Mouse (Mus musculus) kidney, postnatal 0 days (tissue): Measurements from ENCODE around the gene Ect2l. TPM values are rescaled to one million over a fixed set of nuclear protein-coding genes. Genes with fewer than 3 reads are reported as not detected.

Experiments used
- ATAC-seq: fragments of 200-750 bp; cut with Nextera tagmentation; replicated peaks from 2 replicates; pipeline ENCODE4 v1.8.0; 2017; ENCODE audit warnings: low read depth, moderate number of reproducible peaks, moderate TSS enrichment, moderate library complexity; ENCODE audit not compliant: low FRiP score
- DNase-seq: peaks from one replicate; pipeline ENCODE4 v3.0.0-alpha.2; 2016; ENCODE audit warnings: low spot score
- H3K27ac ChIP-seq: fragments of 300-500 bp; sonication (generic); 2 replicates; pipeline ENCODE4 v1.5.1; 2014; ENCODE audit warnings: mild to moderate bottlenecking
- H3K27me3 ChIP-seq: fragments of 300-500 bp; sonication (generic); 2 replicates; pipeline ENCODE4 v1.6.1; 2014; ENCODE audit warnings: low read length, mixed read lengths; ENCODE audit not compliant: insufficient read depth
- H3K36me3 ChIP-seq: fragments of 300-500 bp; sonication (generic); 2 replicates; pipeline ENCODE4 v1.6.1; 2014; ENCODE audit warnings: low read length, mixed read lengths; ENCODE audit not compliant: insufficient read depth
- H3K4me1 ChIP-seq: fragments of 300-500 bp; sonication (generic); replicated peaks from 2 replicates; pipeline ENCODE4 v1.6.1; 2014; ENCODE audit warnings: antibody characterized with exemption, low read length, mixed read lengths; ENCODE audit not compliant: insufficient read depth
- H3K4me2 ChIP-seq: fragments of 300-500 bp; sonication (generic); 2 replicates; pipeline ENCODE4 v1.6.1; 2014; ENCODE audit warnings: mild to moderate bottlenecking, low read length, moderate library complexity, mixed read lengths
- H3K4me3 ChIP-seq: fragments of 300-500 bp; sonication (generic); replicated peaks from 2 replicates; pipeline ENCODE4 v1.5.1; 2014; ENCODE audit warnings: low read depth, low read length
- H3K9ac ChIP-seq: fragments of 300-500 bp; sonication (generic); 2 replicates; pipeline ENCODE4 v1.6.1; 2014; ENCODE audit warnings: low read depth, low read length
- H3K9me3 ChIP-seq: fragments of 300-500 bp; sonication (generic); replicated peaks from 2 replicates; pipeline ENCODE4 v1.6.1; 2016; ENCODE audit warnings: low read length, inconsistent platforms, mixed read lengths
- CTCF ChIP-seq: IDR thresholded peaks from 2 replicates; pipeline ENCODE4 v1.5.1; 2016; ENCODE audit warnings: antibody characterized with exemption, low read depth, mild to moderate bottlenecking, moderate library complexity
- WGBS: fragments of 180-500 bp; shearing (Covaris S2); extraction: QIAGEN DNeasy Blood & Tissue Kit; methylation state at CpG from one replicate; pipeline ENCODE4 v1.1.7; 2014; 5-methylcytosine and 5-hydroxymethylcytosine counted together
- polyA plus RNA-seq: library from polyadenylated mRNA; unstranded; fragments of >200 nt; fragmentation: Nextera tagmentation; extraction: Ambion mirVana; gene quantifications from 2 replicates; pipeline ENCODE4 v1.2.1, GENCODE M21; 2015

Ect2l gene
- polyA plus RNA-seq, 1 experiment from 2014 or later: 0.17 TPM

DNA sequence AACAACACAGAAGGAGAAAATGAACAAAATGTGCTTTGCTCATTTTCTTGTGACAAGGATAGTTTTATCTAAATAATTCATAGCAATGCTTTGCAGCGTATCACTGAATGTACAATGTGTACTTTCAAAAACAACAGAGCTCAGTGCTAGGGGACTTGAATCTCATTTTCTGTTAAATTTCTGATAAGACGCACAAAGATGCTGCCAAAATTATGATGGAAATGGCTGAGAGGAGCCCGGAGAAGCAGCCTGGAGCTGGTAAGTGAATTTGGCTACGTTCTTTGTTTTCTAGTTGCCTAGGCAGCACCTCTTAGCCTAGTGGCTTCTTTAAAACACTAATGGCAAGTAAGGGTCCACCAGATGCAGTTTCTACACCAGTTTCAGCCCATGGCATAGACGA, 28.4 kb downstream of the Ect2l start:
- Histone ChIP-seq H3K9me3 (no peaks in the 10 kb centered on the region), H3K9ac (no peak overlapping the region), H3K36me3 (no peaks in the 10 kb centered on the region), H3K27me3 (no peaks in the 10 kb centered on the region), H3K4me1 (no peaks in the 10 kb centered on the region), H3K27ac (no peak overlapping the region), H3K4me3 (no peak overlapping the region), H3K4me2 (no peak overlapping the region)
- TF ChIP-seq CTCF: no peak
- DNase-seq (no peak), ATAC-seq (no peak)
- WGBS: 86% methylated on average over 5 of the region's 5 CpGs

DNA sequence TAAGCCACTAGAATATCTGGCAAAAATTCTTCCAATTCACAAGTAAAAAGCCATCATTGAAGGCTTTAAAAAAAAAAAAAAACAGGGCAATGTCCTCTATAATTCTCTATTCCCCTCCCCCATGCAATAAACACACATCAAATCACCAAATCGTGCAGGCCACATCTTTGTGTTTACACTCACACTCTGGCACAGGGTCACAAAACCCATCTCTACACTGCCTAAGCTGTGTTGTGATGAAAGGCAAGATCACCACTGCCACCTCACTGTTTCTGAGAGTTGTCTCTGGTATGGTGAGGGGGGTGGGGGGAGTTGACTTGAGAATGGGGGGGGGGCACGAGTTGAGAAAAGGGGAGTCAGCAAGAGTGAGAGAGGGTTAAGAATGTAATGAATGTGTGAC, 33.4 kb downstream of the Ect2l start:
- ATAC-seq (no peak), DNase-seq (no peak)
- Histone ChIP-seq H3K4me2 (no peak overlapping the region), H3K4me1 (no peaks in the 10 kb centered on the region), H3K27me3 (no peaks in the 10 kb centered on the region), H3K4me3 (no peak overlapping the region), H3K36me3 (no peaks in the 10 kb centered on the region), H3K27ac (no peak overlapping the region), H3K9me3 (no peaks in the 10 kb centered on the region), H3K9ac (no peak overlapping the region)
- 57% methylated on average over 2 of the region's 2 CpGs for WGBS
- TF ChIP-seq CTCF: no peak

DNA sequence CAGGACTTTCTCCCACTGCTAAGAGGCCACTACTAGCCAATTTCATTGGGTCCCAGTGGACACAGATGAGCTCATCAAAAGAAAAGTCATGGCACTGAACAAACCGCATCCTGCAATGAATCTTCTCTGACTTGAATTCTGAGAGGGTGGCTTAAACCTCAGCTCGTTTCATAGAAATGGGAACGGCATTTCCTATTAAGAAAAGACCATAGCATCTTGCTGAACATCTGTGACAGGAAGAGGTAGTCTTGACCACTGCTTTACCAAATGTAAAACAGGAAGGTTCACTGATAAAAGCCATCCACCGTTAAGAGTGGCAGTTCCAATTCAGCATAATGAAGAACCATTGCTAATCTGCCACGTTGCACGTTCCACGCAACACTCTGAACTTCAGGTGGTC, 34.0 kb downstream of the Ect2l start:
- H3K4me1 ChIP-seq: no peaks in the 10 kb centered on the region
- H3K27ac ChIP-seq: no peak overlapping the region
- TF ChIP-seq CTCF: no peak
- no peak for ATAC-seq
- H3K27me3 ChIP-seq: no peaks in the 10 kb centered on the region
- H3K4me2 ChIP-seq: no peak overlapping the region
- 88% methylated on average over 7 of the region's 7 CpGs for WGBS
- no peaks in the 10 kb centered on the region for H3K36me3 ChIP-seq
- no peak overlapping the region for H3K4me3 ChIP-seq
- no peaks in the 10 kb centered on the region for H3K9me3 ChIP-seq
- H3K9ac ChIP-seq: no peak overlapping the region
- DNase-seq: no peak

DNA sequence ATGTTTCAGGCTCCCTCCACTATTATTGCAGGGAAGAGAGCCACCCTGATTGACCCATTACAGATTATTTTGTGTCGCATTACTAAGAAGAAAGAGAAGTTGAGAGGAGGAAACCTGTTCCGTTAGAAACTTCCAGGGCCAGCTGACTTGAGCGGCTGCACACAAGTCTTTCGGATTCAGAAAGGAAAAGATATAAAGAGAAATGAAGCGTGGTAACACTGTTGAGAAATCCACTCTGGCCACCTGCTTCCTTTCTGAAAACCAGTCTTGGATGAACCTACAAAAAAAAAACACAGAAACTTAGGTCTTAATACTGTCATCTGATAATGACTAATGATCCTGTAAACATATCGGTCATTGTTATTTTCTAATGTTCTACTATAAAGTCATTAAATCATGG, 35.6 kb downstream of the Ect2l start:
- 39% methylated on average over 6 of the region's 6 CpGs for WGBS

DNA sequence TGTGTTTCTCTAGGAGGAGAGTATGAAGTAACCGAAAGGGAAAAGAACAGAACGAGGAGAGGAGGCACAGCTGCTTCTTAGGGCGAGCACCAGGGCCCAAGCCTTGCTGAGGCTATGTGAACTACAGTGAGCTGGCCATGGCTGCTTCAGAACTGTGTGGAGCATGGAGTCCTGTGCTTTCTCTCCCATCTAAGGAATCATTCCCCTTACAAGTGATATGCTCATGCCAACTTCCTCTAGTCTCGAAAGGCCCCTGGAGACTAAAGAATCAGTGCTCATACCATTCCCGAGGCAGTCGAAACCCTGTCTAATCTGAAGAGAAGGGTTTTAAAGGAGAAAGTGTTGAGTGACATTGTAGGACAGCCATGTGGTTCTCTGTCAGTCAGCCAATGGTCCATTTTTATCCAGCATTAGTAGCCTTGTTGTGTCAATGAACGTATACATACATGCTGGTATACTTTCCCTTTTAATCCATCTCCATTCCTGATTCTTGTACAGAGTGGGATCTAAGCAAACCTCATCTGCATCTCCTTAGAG, 48.2 kb downstream of the Ect2l start:
- TF ChIP-seq CTCF: no peak
- 80% methylated on average over 7 of the region's 7 CpGs for WGBS
- Histone ChIP-seq H3K27me3 (no peaks in the 10 kb centered on the region), H3K36me3 (no peaks in the 10 kb centered on the region), H3K4me1 (no peaks in the 10 kb centered on the region), H3K9ac (no peak overlapping the region), H3K4me3 (no peak overlapping the region), H3K27ac (no peak overlapping the region), H3K4me2 (no peak overlapping the region), H3K9me3 (no peaks in the 10 kb centered on the region)
- no peak for DNase-seq
- no peak for ATAC-seq

More for the DNA sequence above, 35.6 kb downstream of the Ect2l start:
- H3K27ac ChIP-seq: no peak overlapping the region
- H3K4me3 ChIP-seq: no peak overlapping the region
- H3K27me3 ChIP-seq: no peaks in the 10 kb centered on the region
- H3K9me3 ChIP-seq: no peaks in the 10 kb centered on the region
- no peaks in the 10 kb centered on the region for H3K36me3 ChIP-seq
- H3K4me1 ChIP-seq: no peaks in the 10 kb centered on the region
- H3K9ac ChIP-seq: no peak overlapping the region
- peak; percentile 35 for DNase-seq
- no peak for TF ChIP-seq CTCF
- H3K4me2 ChIP-seq: no peak overlapping the region
- ATAC-seq: no peak

DNA sequence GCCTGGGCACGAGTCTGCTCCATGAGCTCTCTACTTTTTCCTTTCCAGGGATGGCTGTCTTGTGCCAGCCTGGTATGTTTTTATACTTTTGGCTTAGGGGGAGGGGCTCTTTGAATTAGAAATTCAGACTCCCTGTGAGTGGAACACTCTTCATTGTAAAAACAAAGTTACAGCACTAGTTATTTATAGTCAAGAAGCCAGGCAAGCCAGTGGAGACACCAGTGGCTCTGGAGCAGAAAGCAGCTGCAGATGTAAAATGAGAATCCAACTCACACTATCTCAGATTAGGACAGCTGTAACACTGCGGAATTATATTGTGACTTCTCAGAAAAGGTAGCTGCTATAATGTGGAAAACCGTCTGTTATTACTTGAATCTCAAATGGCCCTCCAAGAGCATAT, 63.5 kb downstream of the Ect2l start:
- no peaks in the 10 kb centered on the region for H3K27me3 ChIP-seq
- no peak overlapping the region for H3K4me3 ChIP-seq
- H3K9ac ChIP-seq: no peak overlapping the region
- no peak for ATAC-seq
- H3K4me1 ChIP-seq: no peaks in the 10 kb centered on the region
- no peaks in the 10 kb centered on the region for H3K36me3 ChIP-seq
- 47% methylated on average over 3 of the region's 3 CpGs for WGBS
- H3K27ac ChIP-seq: no peak overlapping the region
- H3K4me2 ChIP-seq: no peak overlapping the region
- H3K9me3 ChIP-seq: no peaks in the 10 kb centered on the region
- peak; percentile 10 for DNase-seq
- TF ChIP-seq CTCF: no peak

DNA sequence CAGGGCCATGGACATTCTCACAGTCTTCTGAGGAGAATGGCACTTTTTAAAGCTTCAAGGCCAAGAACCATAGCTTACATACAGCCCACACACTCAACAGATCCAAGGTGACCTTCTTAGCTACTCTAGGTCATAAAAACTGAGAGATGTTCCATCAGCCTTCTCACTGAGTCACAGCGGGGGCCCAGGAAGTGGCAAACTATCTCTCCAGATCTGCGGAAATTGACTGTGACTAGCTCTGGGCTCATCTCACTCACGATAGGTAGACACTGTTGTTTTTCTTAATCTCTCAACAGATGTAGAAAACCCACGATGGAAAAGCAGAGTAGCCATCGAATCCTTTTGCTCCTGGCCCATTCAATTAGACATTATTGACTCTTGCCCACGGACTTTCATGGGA, 68.5 kb downstream of the Ect2l start:
- no peak overlapping the region for H3K27ac ChIP-seq
- no peak overlapping the region for H3K9ac ChIP-seq

More for the DNA sequence above, 68.5 kb downstream of the Ect2l start:
- Histone ChIP-seq H3K4me1 (no peaks in the 10 kb centered on the region), H3K4me2 (no peak overlapping the region), H3K36me3 (no peaks in the 10 kb centered on the region), H3K27me3 (no peaks in the 10 kb centered on the region), H3K4me3 (no peak overlapping the region), H3K9me3 (no peaks in the 10 kb centered on the region)
- DNase-seq: no peak
- ATAC-seq: no peak
- 84% methylated on average over 6 of the region's 6 CpGs for WGBS
- no peak for TF ChIP-seq CTCF
